Mouse (Mus musculus) hindbrain, embryonic 12.5 days (tissue): ENCODE data around the gene R3hdm2. TPM values are rescaled to one million over a fixed set of nuclear protein-coding genes. Genes with fewer than 3 reads are reported as not detected.

Experiments used
- ATAC-seq: fragments of 200-750 bp; cut with Nextera tagmentation; 2 replicates; pipeline ENCODE4 v1.8.0; 2017; ENCODE audit warnings: moderate TSS enrichment; ENCODE audit not compliant: low FRiP score
- H3K27ac ChIP-seq: fragments of 300-500 bp; sonication (generic); 2 replicates; pipeline ENCODE4 v1.5.1; 2016; ENCODE audit warnings: mild to moderate bottlenecking
- H3K27me3 ChIP-seq: fragments of 300-500 bp; sonication (generic); 2 replicates; pipeline ENCODE4 v1.6.1; 2016; ENCODE audit warnings: mild to moderate bottlenecking
- H3K36me3 ChIP-seq: fragments of 300-500 bp; sonication (generic); 2 replicates; pipeline ENCODE4 v1.6.1; 2016; ENCODE audit warnings: mild to moderate bottlenecking
- H3K4me1 ChIP-seq: fragments of 300-500 bp; sonication (generic); 2 replicates; pipeline ENCODE4 v1.6.1; 2016
- H3K4me2 ChIP-seq: fragments of 300-500 bp; sonication (generic); replicated peaks from 2 replicates; pipeline ENCODE4 v1.6.1; 2016; ENCODE audit warnings: mild to moderate bottlenecking
- H3K4me3 ChIP-seq: fragments of 300-500 bp; sonication (generic); 2 replicates; pipeline ENCODE4 v1.5.1; 2016; ENCODE audit warnings: mild to moderate bottlenecking
- H3K9ac ChIP-seq: fragments of 300-500 bp; sonication (generic); 2 replicates; pipeline ENCODE4 v1.6.1; 2016; ENCODE audit warnings: mild to moderate bottlenecking, moderate library complexity
- H3K9me3 ChIP-seq: fragments of 300-500 bp; sonication (generic); replicated peaks from 2 replicates; pipeline ENCODE4 v1.6.1; 2016; ENCODE audit warnings: mild to moderate bottlenecking
- WGBS: fragments of 180-500 bp; shearing (Covaris S2); methylation state at CpG from one replicate; pipeline ENCODE4 v1.1.7; 2016; 5-methylcytosine and 5-hydroxymethylcytosine counted together
- polyA plus RNA-seq: library from polyadenylated mRNA; unstranded; fragments of >200 nt; fragmentation: Nextera tagmentation; extraction: Ambion mirVana; gene quantifications from 2 replicates; pipeline ENCODE4 v1.2.1, GENCODE M21; 2016

The R3hdm2 gene
- polyA plus RNA-seq, 1 experiment from 2014 or later = 39.1 TPM

GRCm38 (mm10) chr10:127341891-127342639 is 38.1 kb upstream of the R3hdm2 start, which contains the start of gene Gli1:
Gene Gli1, minus strand, starts transcription at chr10:127341974.
- peak; percentile 35; the same call in 1 of the 2 replicates for ATAC-seq
- Histone ChIP-seq H3K27me3 (peaks cover 38% of the 10 kb centered on the region), H3K27ac (peak within 1 kb of the TSS; percentile 48; the same call in 1 of the 2 replicates), H3K9ac (peak within 1 kb of the TSS; percentile 51), H3K4me2 (peak within 1 kb of the TSS; percentile 66), H3K4me3 (peak within 1 kb of the TSS; percentile 40), H3K4me1 (peaks cover 37% of the 10 kb centered on the region), H3K9me3 (no peaks in the 10 kb centered on the region), H3K36me3 (no peaks in the 10 kb centered on the region)
- WGBS = 0% methylated on average over 29 of the region's 29 CpGs

GRCm38 (mm10) chr10:127343029-127343428 is 37.1 kb upstream of the R3hdm2 start:
- H3K27ac ChIP-seq = no peak overlapping the region
- H3K9ac ChIP-seq = no peak overlapping the region
- peaks cover 33% of the 10 kb centered on the region for H3K27me3 ChIP-seq
- no peaks in the 10 kb centered on the region for H3K36me3 ChIP-seq
- H3K4me1 ChIP-seq = peaks cover 35% of the 10 kb centered on the region
- 77% methylated on average over 3 of the region's 3 CpGs for WGBS
- no peaks in the 10 kb centered on the region for H3K9me3 ChIP-seq
- no peak for ATAC-seq
- H3K4me2 ChIP-seq = no peak overlapping the region
- no peak overlapping the region for H3K4me3 ChIP-seq

DNA sequence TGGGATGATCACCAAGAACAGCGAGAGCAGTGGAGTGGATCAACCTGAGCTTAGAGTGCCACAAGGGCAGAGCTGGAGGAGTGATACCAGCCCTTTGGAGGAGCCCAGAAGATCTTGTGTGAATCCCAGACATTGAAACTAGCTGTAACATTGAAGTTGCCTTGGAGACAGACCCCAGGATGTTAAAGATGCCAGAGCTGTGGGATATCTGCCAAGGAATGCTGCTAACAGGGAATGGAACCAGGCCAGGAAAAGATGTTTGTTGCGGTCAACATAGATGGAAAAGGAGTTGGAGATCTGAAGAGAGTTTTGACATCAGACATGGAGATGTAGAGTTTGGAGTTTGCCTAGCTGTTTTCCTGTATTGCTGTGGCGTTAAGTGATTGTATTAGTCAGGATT is 34.0 kb upstream of the R3hdm2 start:
- Histone ChIP-seq H3K4me1 (peaks cover 19% of the 10 kb centered on the region), H3K9ac (no peak overlapping the region), H3K4me3 (no peak overlapping the region), H3K36me3 (no peaks in the 10 kb centered on the region), H3K9me3 (no peaks in the 10 kb centered on the region), H3K27me3 (peaks cover 17% of the 10 kb centered on the region), H3K4me2 (no peak overlapping the region), H3K27ac (no peak overlapping the region)
- no peak for ATAC-seq
- 88% methylated on average over 3 of the region's 3 CpGs for WGBS

GRCm38 (mm10) chr10:127348957-127349356 is 31.2 kb upstream of the R3hdm2 start:
- Histone ChIP-seq H3K4me1 (peaks cover 5% of the 10 kb centered on the region; the same call in 1 of the 2 replicates), H3K27ac (no peak overlapping the region), H3K4me2 (no peak overlapping the region), H3K9ac (no peak overlapping the region), H3K4me3 (no peak overlapping the region), H3K9me3 (no peaks in the 10 kb centered on the region), H3K27me3 (peaks cover 8% of the 10 kb centered on the region; the same call in 1 of the 2 replicates), H3K36me3 (no peaks in the 10 kb centered on the region)
- no peak for ATAC-seq
- 65% methylated on average over 4 of the region's 4 CpGs for WGBS

DNA sequence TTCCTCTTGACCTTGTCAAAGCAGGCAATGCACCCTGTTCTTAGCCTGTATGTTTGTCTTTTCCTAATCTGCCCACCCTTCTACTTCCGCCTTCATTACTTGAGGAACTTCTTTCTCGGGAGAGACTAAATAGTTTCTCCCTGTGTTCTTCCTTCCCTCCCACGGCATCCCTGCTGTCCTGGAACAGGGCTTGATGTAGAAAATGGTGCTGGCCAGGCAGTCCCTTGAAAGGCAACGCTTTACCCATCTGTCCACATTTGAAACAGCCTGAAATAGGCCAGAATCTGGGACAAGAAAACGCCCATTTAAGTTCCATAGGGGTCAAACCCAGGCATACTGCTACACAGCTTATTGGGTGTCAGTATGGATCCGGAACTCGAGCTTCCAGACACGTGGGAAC is 30.3 kb upstream of the R3hdm2 start:
- ATAC-seq = no peak
- H3K4me3 ChIP-seq = no peak overlapping the region
- H3K27me3 ChIP-seq = peaks cover 8% of the 10 kb centered on the region; the same call in 1 of the 2 replicates
- peaks cover 5% of the 10 kb centered on the region; the same call in 1 of the 2 replicates for H3K4me1 ChIP-seq
- H3K9me3 ChIP-seq = no peaks in the 10 kb centered on the region
- H3K36me3 ChIP-seq = no peaks in the 10 kb centered on the region
- H3K4me2 ChIP-seq = no peak overlapping the region
- WGBS = 79% methylated on average over 8 of the region's 8 CpGs
- H3K9ac ChIP-seq = no peak overlapping the region
- no peak overlapping the region for H3K27ac ChIP-seq

DNA sequence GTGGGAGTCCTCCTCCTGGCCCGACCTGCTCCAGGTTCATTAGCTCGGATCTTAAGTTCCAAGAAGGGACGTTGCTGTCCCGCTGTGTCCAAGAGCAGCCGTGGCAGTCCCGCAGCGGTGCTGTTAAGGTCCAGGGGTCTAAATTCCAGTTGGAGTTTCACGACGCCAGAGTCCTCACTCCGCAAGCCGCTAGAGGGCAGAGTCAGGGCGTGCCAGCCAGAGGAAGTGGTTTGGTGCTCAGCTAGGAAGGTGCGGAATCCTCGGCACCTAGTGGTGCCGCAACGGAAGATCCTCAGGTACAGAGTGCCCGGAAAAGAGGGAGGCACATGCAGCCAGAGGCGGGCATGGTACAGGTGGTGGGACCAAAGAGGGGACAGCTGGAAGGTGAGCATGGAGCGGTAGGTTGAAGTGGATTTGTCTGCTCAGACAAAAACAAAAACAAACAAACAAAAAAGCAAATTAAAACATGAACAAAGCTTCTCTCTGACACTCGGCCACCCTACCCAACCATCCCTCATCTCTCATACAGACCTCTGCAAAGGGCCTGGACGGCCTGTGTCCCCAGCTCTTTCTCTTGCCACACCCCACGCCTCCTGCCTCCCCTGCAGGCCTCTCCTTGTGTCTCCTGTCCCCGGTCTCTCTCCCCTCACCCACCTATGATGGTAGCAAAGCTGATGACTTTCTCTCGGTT is 29.4 kb upstream of the R3hdm2 start:
- ATAC-seq = peak; percentile 64
- Histone ChIP-seq H3K36me3 (no peaks in the 10 kb centered on the region), H3K27me3 (peaks cover 8% of the 10 kb centered on the region; the same call in 1 of the 2 replicates), H3K4me3 (peak overlapping the region; percentile 9; the same call in 1 of the 2 replicates), H3K9ac (0 out of 2 replicates have a peak overlapping the region, but pooled peaks have one; percentile 33), H3K4me1 (peaks cover 5% of the 10 kb centered on the region; the same call in 1 of the 2 replicates), H3K4me2 (peak overlapping the region; percentile 46), H3K9me3 (no peaks in the 10 kb centered on the region), H3K27ac (no peak overlapping the region)
- WGBS = 15% methylated on average over 24 of the region's 24 CpGs

DNA sequence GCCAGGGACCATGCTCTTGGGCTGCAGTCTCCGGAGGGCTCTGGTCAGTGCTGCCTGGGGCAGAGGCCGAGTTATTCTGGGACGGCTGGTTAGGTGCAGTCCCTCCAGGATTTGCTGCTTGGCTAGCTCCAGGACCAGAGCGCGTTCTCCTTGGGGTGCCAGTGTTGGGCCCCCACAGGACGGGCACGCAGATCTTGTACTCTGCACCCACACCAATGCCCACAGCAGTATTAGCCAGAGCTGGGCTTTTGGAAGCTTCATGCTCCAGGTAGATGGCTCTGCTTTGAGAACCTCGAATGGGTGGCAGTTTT is 28.9 kb upstream of the R3hdm2 start:
- H3K27me3 ChIP-seq = peaks cover 8% of the 10 kb centered on the region; the same call in 1 of the 2 replicates
- 81% methylated on average over 8 of the region's 8 CpGs for WGBS
- H3K9me3 ChIP-seq = no peaks in the 10 kb centered on the region
- ATAC-seq = no peak
- H3K4me2 ChIP-seq = peak overlapping the region; percentile 46
- 0 out of 2 replicates have a peak overlapping the region, but pooled peaks have one; percentile 18 for H3K9ac ChIP-seq
- peaks cover 5% of the 10 kb centered on the region; the same call in 1 of the 2 replicates for H3K4me1 ChIP-seq
- 0 out of 2 replicates have a peak overlapping the region, but pooled peaks have one; percentile 9 for H3K4me3 ChIP-seq
- no peak overlapping the region for H3K27ac ChIP-seq
- no peaks in the 10 kb centered on the region for H3K36me3 ChIP-seq

- Histone ChIP-seq H3K27me3 (peaks cover 8% of the 10 kb centered on the region; the same call in 1 of the 2 replicates), H3K4me1 (peaks cover 5% of the 10 kb centered on the region; the same call in 1 of the 2 replicates), H3K9me3 (no peaks in the 10 kb centered on the region), H3K4me3 (no peak overlapping the region), H3K4me2 (no peak overlapping the region), H3K9ac (no peak overlapping the region), H3K36me3 (no peaks in the 10 kb centered on the region), H3K27ac (no peak overlapping the region)
- whole genome bisulfite sequencing = 66% methylated on average over 8 of the region's 8 CpGs
- ATAC-seq = no peak
Observed at GRCm38 (mm10) chr10:127351719-127352118, 28.4 kb upstream of the R3hdm2 start.

DNA sequence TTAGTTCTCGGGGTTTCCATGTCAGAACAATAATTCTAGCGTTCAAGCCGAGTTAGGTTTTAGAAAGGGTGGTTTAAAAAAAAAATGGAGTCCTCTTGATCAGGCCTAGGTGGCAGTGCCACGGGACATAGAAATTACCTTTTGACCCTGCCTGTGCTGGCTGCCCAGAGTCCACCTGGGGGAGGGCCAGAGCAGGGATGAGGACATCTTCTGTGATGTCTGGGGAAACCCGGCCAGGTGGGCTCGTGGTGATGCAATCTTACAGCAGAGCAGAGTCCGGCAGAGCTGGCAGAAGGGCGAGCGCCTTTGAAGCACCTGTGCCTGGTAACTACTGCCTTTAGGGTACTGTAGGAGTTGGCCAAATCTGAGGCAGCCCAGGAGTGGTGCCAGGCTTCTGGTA is 27.9 kb upstream of the R3hdm2 start:
- H3K4me1 ChIP-seq = peaks cover 5% of the 10 kb centered on the region; the same call in 1 of the 2 replicates
- no peak overlapping the region for H3K27ac ChIP-seq
- H3K9ac ChIP-seq = no peak overlapping the region
- H3K27me3 ChIP-seq = peaks cover 8% of the 10 kb centered on the region; the same call in 1 of the 2 replicates
- H3K36me3 ChIP-seq = no peaks in the 10 kb centered on the region
- 87% methylated on average over 9 of the region's 9 CpGs for WGBS
- no peak overlapping the region for H3K4me3 ChIP-seq
- no peak for ATAC-seq
- H3K4me2 ChIP-seq = no peak overlapping the region
- no peaks in the 10 kb centered on the region for H3K9me3 ChIP-seq

DNA sequence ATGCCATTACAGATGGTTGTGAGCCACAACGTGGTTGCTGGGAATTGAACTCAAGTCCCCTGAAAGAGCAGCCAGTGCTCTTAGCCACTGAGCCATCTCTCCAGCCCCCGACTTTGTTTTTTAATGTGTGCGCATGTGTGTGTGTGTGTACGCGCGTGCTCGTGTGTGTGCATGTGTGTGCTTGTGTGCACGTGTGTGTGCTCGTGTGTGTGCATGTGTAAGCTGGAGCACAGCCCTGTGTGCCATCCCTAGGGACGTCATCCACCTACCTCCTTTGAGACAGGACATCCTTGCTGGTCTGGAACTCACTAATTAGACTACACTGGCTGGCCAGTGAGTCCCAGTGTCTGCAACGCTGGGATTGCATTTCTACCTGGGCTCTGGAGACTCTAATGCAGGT is 27.4 kb upstream of the R3hdm2 start:
- no peak overlapping the region for H3K27ac ChIP-seq
- H3K36me3 ChIP-seq = no peaks in the 10 kb centered on the region
- ATAC-seq = no peak
- no peak overlapping the region for H3K4me2 ChIP-seq
- H3K4me1 ChIP-seq = peaks cover 5% of the 10 kb centered on the region; the same call in 1 of the 2 replicates
- WGBS = 90% methylated on average over 11 of the region's 11 CpGs
- no peaks in the 10 kb centered on the region for H3K9me3 ChIP-seq
- H3K27me3 ChIP-seq = peaks cover 8% of the 10 kb centered on the region; the same call in 1 of the 2 replicates
- H3K9ac ChIP-seq = no peak overlapping the region
- H3K4me3 ChIP-seq = no peak overlapping the region

DNA sequence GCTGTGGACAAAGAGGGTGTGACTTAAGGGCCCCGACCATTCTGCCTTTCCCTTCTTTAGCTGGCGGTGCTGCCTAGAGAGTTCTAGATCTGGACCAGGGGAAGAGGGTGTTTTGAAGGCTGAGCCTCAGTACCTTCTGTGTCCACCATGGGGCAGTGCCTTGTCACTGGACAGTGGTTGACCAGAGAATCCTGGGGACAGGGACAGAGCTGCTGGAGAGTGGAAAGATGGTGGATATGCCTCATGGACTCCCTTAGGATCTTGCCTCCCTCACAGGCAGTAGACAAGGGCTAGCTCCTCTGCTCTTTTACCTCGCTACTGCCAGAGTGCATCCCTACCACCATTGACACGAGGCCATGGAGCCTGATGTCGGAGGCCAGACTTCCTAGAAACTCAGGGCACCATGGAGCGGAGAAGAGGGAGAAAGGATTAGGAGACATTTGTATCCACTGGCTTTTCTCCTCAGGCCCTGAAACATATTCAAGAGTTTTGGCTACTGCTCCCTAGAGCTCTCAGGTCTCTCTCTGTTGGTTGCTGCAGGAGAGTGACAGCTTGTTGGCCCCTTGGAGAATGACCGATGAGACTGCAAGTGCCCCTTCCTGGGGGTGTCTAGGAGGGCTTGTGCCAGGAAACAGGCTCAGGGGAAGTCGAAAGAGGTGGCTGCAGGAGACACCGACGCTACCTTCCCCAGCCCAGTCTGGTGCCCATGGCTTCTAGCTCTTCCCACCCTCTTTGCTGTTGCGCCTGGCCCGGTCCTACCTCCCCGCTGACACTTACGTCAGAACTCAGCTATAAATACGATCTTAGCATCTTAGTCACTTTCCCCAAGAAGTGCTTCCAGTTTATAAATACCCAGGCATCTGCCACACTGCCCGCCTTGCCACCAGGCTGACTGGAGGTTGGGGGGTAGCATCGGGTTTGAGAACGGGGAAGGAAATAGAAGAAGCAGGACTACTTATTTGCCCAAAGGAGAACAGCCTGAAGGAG is 25.9 kb upstream of the R3hdm2 start, which contains the start of gene Inhbe:
Gene Inhbe (minus strand): TSS at position 503 of the 987 bp plus-strand sequence.
- Histone ChIP-seq H3K4me3 (no peak within 1 kb of the TSS), H3K4me1 (peaks cover 5% of the 10 kb centered on the region; the same call in 1 of the 2 replicates), H3K36me3 (no peaks in the 10 kb centered on the region), H3K9me3 (no peaks in the 10 kb centered on the region), H3K4me2 (no peak within 1 kb of the TSS), H3K27ac (no peak within 1 kb of the TSS), H3K27me3 (peaks cover 8% of the 10 kb centered on the region; the same call in 1 of the 2 replicates), H3K9ac (no peak within 1 kb of the TSS)
- ATAC-seq = no peak
- WGBS = 88% methylated on average over 18 of the region's 18 CpGs
